28 mouse cellular contexts compared by ENCODE assay signal in genomic region chr4:140995811-140996210, GRCm38 (mm10). TPM values are rescaled to one million over a fixed set of nuclear protein-coding genes. Genes with fewer than 3 reads are reported as not detected.
DNase-seq lines count a peak whose midpoint lies in the region; ATAC-seq lines count a peak whose summit lies in the region.
"Had no signal": no experiment of that assay in that cellular context is flagged by ENCODE, and none has a peak within 500 bp of the region (broad histone marks: within the 10 kb centered on the region; RNA-seq: fewer than 3 reads in every experiment).

No protein-coding gene starts in this region.

- H3K9me3 ChIP-seq in midbrain, embryonic 11.5 days (ENCODE audit: control insufficient read depth, low read length): no peaks in the 10 kb centered on the region
- no peaks in the 10 kb centered on the region for H3K9me3 ChIP-seq in forebrain, embryonic 14.5 days (replicated peaks; ENCODE audit: control insufficient read depth, low read length)
- H3K9me3 ChIP-seq: forebrain, embryonic 10.5 days; forebrain, embryonic 13.5 days; G1E; heart, embryonic 10.5 days; heart, embryonic 13.5 days; hindbrain, embryonic 12.5 days; hindbrain, embryonic 15.5 days had no signal

- ATAC-seq in granulocyte monocyte progenitor cell, adult 5-6 weeks (replicated peaks; ENCODE audit: poor library complexity, severe bottlenecking): peak; percentile 36; the same call in 1 of the 2 replicates
- ATAC-seq in midbrain, embryonic 11.5 days (ENCODE audit: low FRiP score): no peak
- ATAC-seq in forebrain, embryonic 14.5 days: no peak
- ATAC-seq: forebrain, embryonic 13.5 days; forebrain, postnatal 0 days; Patski had no signal

- 87% methylated on average over 8 of the region's 8 CpGs for whole genome bisulfite sequencing in midbrain, embryonic 11.5 days
- 89% methylated on average over 8 of the region's 8 CpGs for WGBS in forebrain, embryonic 14.5 days

- H3K4me3 ChIP-seq in midbrain, embryonic 11.5 days (ENCODE audit: low read depth, low read length): no peak overlapping the region
- H3K4me3 ChIP-seq in forebrain, embryonic 14.5 days (ENCODE audit: low read depth, low read length): no peak overlapping the region
- H3K4me3 ChIP-seq: forebrain, embryonic 10.5 days; forebrain, embryonic 13.5 days; gastrocnemius, adult 2 months; heart, embryonic 10.5 days; heart, embryonic 13.5 days; hindbrain, embryonic 12.5 days; hindbrain, embryonic 15.5 days had no signal

- H3K4me1 ChIP-seq in midbrain, embryonic 11.5 days (ENCODE audit: control insufficient read depth, insufficient read depth, low read length): no peaks in the 10 kb centered on the region
- no peaks in the 10 kb centered on the region for H3K4me1 ChIP-seq in forebrain, embryonic 14.5 days (ENCODE audit: control insufficient read depth, insufficient read depth, low read length)
- H3K4me1 ChIP-seq: forebrain, embryonic 13.5 days; heart, embryonic 13.5 days; hindbrain, embryonic 15.5 days had no signal

- H3K27me3 ChIP-seq in midbrain, embryonic 11.5 days (ENCODE audit: control insufficient read depth, insufficient read depth, low read length): no peaks in the 10 kb centered on the region
- no peaks in the 10 kb centered on the region for H3K27me3 ChIP-seq in forebrain, embryonic 14.5 days (replicated peaks; ENCODE audit: control insufficient read depth, insufficient read depth, low read length)
- H3K27me3 ChIP-seq: CH12.LX; forebrain, embryonic 13.5 days; heart, embryonic 13.5 days; hindbrain, embryonic 12.5 days; hindbrain, embryonic 15.5 days; Patski had no signal

- H3K27ac ChIP-seq in midbrain, embryonic 11.5 days (ENCODE audit: low read depth, low read length): no peak overlapping the region
- H3K27ac ChIP-seq in forebrain, embryonic 14.5 days (ENCODE audit: low read depth, low read length): no peak overlapping the region
- H3K27ac ChIP-seq: forebrain, embryonic 10.5 days; forebrain, embryonic 13.5 days; gastrocnemius, adult 2 months; heart, embryonic 10.5 days; heart, embryonic 13.5 days; hindbrain, embryonic 12.5 days; hindbrain, embryonic 15.5 days had no signal

- H3K4me2 ChIP-seq in midbrain, embryonic 11.5 days: no peak overlapping the region
- H3K4me2 ChIP-seq in forebrain, embryonic 14.5 days (ENCODE audit: low read length): no peak overlapping the region
- H3K4me2 ChIP-seq: forebrain, embryonic 13.5 days; heart, embryonic 13.5 days; hindbrain, embryonic 12.5 days; hindbrain, embryonic 15.5 days had no signal

- DNase-seq in adrenal gland, adult 2 months: peak; percentile 30
- DNase-seq in adrenal gland, postnatal 4 days (ENCODE audit: low spot score in 2 of 2): no peak
- peak; percentile 56 for DNase-seq in lung, postnatal 36 days
- no peak for DNase-seq in lung, postnatal 14 days
- peak; percentile 51 to 73 for DNase-seq in natural killer cell, adult 2 months (ENCODE audit: low spot score in 2 of 2)
- DNase-seq in midbrain, embryonic 11.5 days (ENCODE audit: low spot score, missing footprints): no peak
- DNase-seq in forebrain, embryonic 14.5 days (ENCODE audit: low spot score): no peak
- DNase-seq: adrenal gland, postnatal 14 days; B cell, adult 2 months; cerebellum, adult 11-12 months; cerebellum, adult 8-10 months; cerebellum, postnatal 10 days; cerebellum, postnatal 36 days; forebrain, postnatal 0 days; gastrocnemius, adult 2 months; gastrocnemius, postnatal 14 days; heart, adult 18-20 months had no signal

- no peak overlapping the region for H3K9ac ChIP-seq in midbrain, embryonic 11.5 days (ENCODE audit: low read length)
- no peak overlapping the region for H3K9ac ChIP-seq in forebrain, embryonic 14.5 days (ENCODE audit: low read length)
- H3K9ac ChIP-seq: forebrain, embryonic 13.5 days; forebrain, postnatal 0 days; heart, embryonic 13.5 days; hindbrain, embryonic 12.5 days; hindbrain, embryonic 15.5 days had no signal

- peaks cover 25% of the 10 kb centered on the region for H3K36me3 ChIP-seq in midbrain, embryonic 11.5 days (ENCODE audit: control insufficient read depth, insufficient read depth, low read length)
- peaks cover 86% of the 10 kb centered on the region for H3K36me3 ChIP-seq in forebrain, embryonic 14.5 days (ENCODE audit: control insufficient read depth, insufficient read depth, low read length)

RNA-seq across cellular contexts. Expression of gene Atp13a2, which starts 9.1 kb away (rescaled TPM):
- total RNA-seq in adrenal gland, adult 2 months (2021): 10 to 100 TPM; 31.8 to 37.1 TPM
- polyA plus RNA-seq in adrenal gland, adult 2 months (2012; rRNA removed): 183 and 226 TPM in 2 replicates
- total RNA-seq in adrenal gland, postnatal 4 days (2021): 10 to 100 TPM; 58.8 to 63.5 TPM
- total RNA-seq in granulocyte monocyte progenitor cell, adult 5-6 weeks (2014; fragmentation: Nextera tagmentation): 30.0 and 30.5 TPM in 2 replicates
- total RNA-seq in granulocyte monocyte progenitor cell, adult 5-6 weeks (2017): 14.5 and 23.6 TPM in 2 replicates
- polyA plus RNA-seq in midbrain, embryonic 11.5 days (2014; fragmentation: Nextera tagmentation; extraction: Ambion mirVana): 28.5 and 33.4 TPM in 2 replicates
- polyA plus RNA-seq in forebrain, embryonic 14.5 days (2014; fragmentation: Nextera tagmentation; extraction: Ambion mirVana): 79.9 and 110 TPM in 2 replicates

RNA-seq across cellular contexts. Expression of gene Mfap2, which starts 14.4 kb away (rescaled TPM):
- 10 to 100 TPM in 1 of 2 experiments, 1 to 10 TPM in 1; 5.7 to 11.1 TPM for total RNA-seq in adrenal gland, adult 2 months (2021)
- polyA plus RNA-seq in adrenal gland, adult 2 months (2012; rRNA removed): 37.8 and 42.4 TPM in 2 replicates
- total RNA-seq in adrenal gland, postnatal 4 days (2021): 100 to 1,000 TPM in 1 of 2 experiments, 10 to 100 TPM in 1; 98.0 to 106 TPM
- total RNA-seq in granulocyte monocyte progenitor cell, adult 5-6 weeks (2014; fragmentation: Nextera tagmentation): not detected in 2 replicates
- total RNA-seq in granulocyte monocyte progenitor cell, adult 5-6 weeks (2017): not detected in 2 replicates
- 250 and 254 TPM in 2 replicates for polyA plus RNA-seq in midbrain, embryonic 11.5 days (2014; fragmentation: Nextera tagmentation; extraction: Ambion mirVana)
- polyA plus RNA-seq in forebrain, embryonic 14.5 days (2014; fragmentation: Nextera tagmentation; extraction: Ambion mirVana): 255 and 287 TPM in 2 replicates
- total RNA-seq: CH12.LX; G1E; hematopoietic stem cell, adult 5-6 weeks had no signal
- polyA plus RNA-seq: G1E had no signal

RNA-seq across cellular contexts. Expression of gene Sdhb, which starts 34.8 kb away (rescaled TPM):
- 100 to 1,000 TPM; 462 to 500 TPM for total RNA-seq in adrenal gland, adult 2 months (2021)
- 334 and 363 TPM in 2 replicates for polyA plus RNA-seq in adrenal gland, adult 2 months (2012; rRNA removed)
- total RNA-seq in adrenal gland, postnatal 4 days (2021): 100 to 1,000 TPM; 271 to 305 TPM
- 143 and 167 TPM in 2 replicates for total RNA-seq in granulocyte monocyte progenitor cell, adult 5-6 weeks (2014; fragmentation: Nextera tagmentation)
- 116 and 142 TPM in 2 replicates for total RNA-seq in granulocyte monocyte progenitor cell, adult 5-6 weeks (2017)
- polyA plus RNA-seq in midbrain, embryonic 11.5 days (2014; fragmentation: Nextera tagmentation; extraction: Ambion mirVana): 411 and 422 TPM in 2 replicates
- 508 and 541 TPM in 2 replicates for polyA plus RNA-seq in forebrain, embryonic 14.5 days (2014; fragmentation: Nextera tagmentation; extraction: Ambion mirVana)

Comparison
In these comparisons a context has a peak if more than half of its experiments do, and no peak if none do; other contexts are left out.
1. DNase-seq: peak in adrenal gland, adult 2 months (single experiment), lung, postnatal 36 days (single experiment) and natural killer cell, adult 2 months (2 of 2); none in adrenal gland, postnatal 4 days (0 of 2), lung, postnatal 14 days (single experiment), midbrain, embryonic 11.5 days (single experiment) and forebrain, embryonic 14.5 days (single experiment).
2. RNA of gene Mfap2, which starts 14.4 kb away (total RNA-seq): 98.0 to 106 TPM in adrenal gland, postnatal 4 days; 5.7 to 11.1 TPM in adrenal gland, adult 2 months and not detected in granulocyte monocyte progenitor cell, adult 5-6 weeks; every median in the first group is over 4 times any median in the second.